Mouse (Mus musculus) intestine, postnatal 0 days (tissue): ENCODE data around the gene Fgd2. TPM values are rescaled to one million over a fixed set of nuclear protein-coding genes. Genes with fewer than 3 reads are reported as not detected.

ENCODE experiments used
- ATAC-seq: fragments of 200-750 bp; cut with Nextera tagmentation; 2 replicates; pipeline ENCODE4 v1.8.0; 2017; ENCODE audit warnings: mild to moderate bottlenecking, moderate TSS enrichment, moderate library complexity
- H3K27ac ChIP-seq: fragments of 300-500 bp; sonication (generic); 2 replicates; pipeline ENCODE4 v1.5.1; 2014; ENCODE audit warnings: mild to moderate bottlenecking, low read depth, low read length, moderate library complexity
- H3K27me3 ChIP-seq: fragments of 300-500 bp; sonication (generic); replicated peaks from 2 replicates; pipeline ENCODE4 v1.6.1; 2014; ENCODE audit warnings: low read length, mixed read lengths; ENCODE audit not compliant: control insufficient read depth, insufficient read depth
- H3K36me3 ChIP-seq: fragments of 300-500 bp; sonication (generic); 2 replicates; pipeline ENCODE4 v1.6.1; 2014; ENCODE audit warnings: mild to moderate bottlenecking, moderate library complexity; ENCODE audit not compliant: control insufficient read depth, insufficient read depth
- H3K4me1 ChIP-seq: fragments of 300-500 bp; sonication (generic); replicated peaks from 2 replicates; pipeline ENCODE4 v1.6.1; 2014; ENCODE audit warnings: antibody characterized with exemption, low read length, mixed read lengths; ENCODE audit not compliant: control insufficient read depth, insufficient read depth
- H3K4me2 ChIP-seq: fragments of 300-500 bp; sonication (generic); replicated peaks from 2 replicates; pipeline ENCODE4 v1.6.1; 2014; ENCODE audit warnings: low read depth, mild to moderate bottlenecking, moderate library complexity
- H3K4me3 ChIP-seq: fragments of 300-500 bp; sonication (generic); 2 replicates; pipeline ENCODE4 v1.5.1; 2014; ENCODE audit warnings: low read depth, low read length
- H3K9ac ChIP-seq: fragments of 300-500 bp; sonication (generic); 2 replicates; pipeline ENCODE4 v1.6.1; 2014; ENCODE audit warnings: mild to moderate bottlenecking, low read depth, low read length
- H3K9me3 ChIP-seq: fragments of 300-500 bp; sonication (generic); 2 replicates; pipeline ENCODE4 v1.6.1; 2016; ENCODE audit warnings: mixed run types; ENCODE audit not compliant: control insufficient read depth
- CTCF ChIP-seq: sonication (generic); IDR thresholded peaks from 2 replicates; pipeline ENCODE4 v1.5.1; 2016; ENCODE audit warnings: low read depth, mild to moderate bottlenecking, control low read depth, antibody characterized with exemption, moderate library complexity
- WGBS: fragments of 180-500 bp; shearing (Covaris S2); extraction: QIAGEN DNeasy Blood & Tissue Kit; methylation state at CpG from one replicate; pipeline ENCODE4 v1.1.7; 2014; 5-methylcytosine and 5-hydroxymethylcytosine counted together
- polyA plus RNA-seq: library from polyadenylated mRNA; unstranded; fragments of >200 nt; fragmentation: Nextera tagmentation; extraction: Ambion mirVana; gene quantifications from 2 replicates; pipeline ENCODE4 v1.2.1, GENCODE M21; 2015

Fgd2 gene
- polyA plus RNA-seq, 1 experiment from 2014 or later: 4.9 TPM

GRCm38 (mm10) chr17:29422337-29422736 is 61.6 kb downstream of the Fgd2 start:
- Histone ChIP-seq H3K4me2 (no peak overlapping the region), H3K4me3 (no peak overlapping the region), H3K27me3 (no peaks in the 10 kb centered on the region), H3K9me3 (no peaks in the 10 kb centered on the region), H3K27ac (no peak overlapping the region), H3K9ac (no peak overlapping the region), H3K36me3 (no peaks in the 10 kb centered on the region), H3K4me1 (0 out of 2 replicates have a peak, but pooled peaks cover 3% of the 10 kb centered on the region)
- TF ChIP-seq CTCF: peak; percentile 59
- 90% methylated on average over 6 of the region's 6 CpGs for WGBS
- ATAC-seq: no peak

GRCm38 (mm10) chr17:29422912-29423504 is 62.3 kb downstream of the Fgd2 start:
- peak; percentile 71 for ATAC-seq
- Histone ChIP-seq H3K27ac (0 out of 2 replicates have a peak overlapping the region, but pooled peaks have one; percentile 15), H3K4me1 (0 out of 2 replicates have a peak, but pooled peaks cover 3% of the 10 kb centered on the region), H3K4me2 (no peak overlapping the region), H3K9me3 (no peaks in the 10 kb centered on the region), H3K9ac (no peak overlapping the region), H3K36me3 (no peaks in the 10 kb centered on the region), H3K4me3 (no peak overlapping the region), H3K27me3 (no peaks in the 10 kb centered on the region)
- 40% methylated on average over 8 of the region's 8 CpGs for WGBS
- TF ChIP-seq CTCF: no peak

- Histone ChIP-seq H3K27ac (no peak overlapping the region), H3K9ac (no peak overlapping the region), H3K9me3 (no peaks in the 10 kb centered on the region), H3K4me3 (no peak overlapping the region), H3K4me2 (no peak overlapping the region), H3K4me1 (0 out of 2 replicates have a peak, but pooled peaks cover 3% of the 10 kb centered on the region), H3K27me3 (no peaks in the 10 kb centered on the region), H3K36me3 (no peaks in the 10 kb centered on the region)
- 88% methylated on average over 2 of the region's 2 CpGs for WGBS
- ATAC-seq: no peak
- TF ChIP-seq CTCF: no peak
Observed at GRCm38 (mm10) chr17:29423991-29424390, 63.3 kb downstream of the Fgd2 start.

DNA sequence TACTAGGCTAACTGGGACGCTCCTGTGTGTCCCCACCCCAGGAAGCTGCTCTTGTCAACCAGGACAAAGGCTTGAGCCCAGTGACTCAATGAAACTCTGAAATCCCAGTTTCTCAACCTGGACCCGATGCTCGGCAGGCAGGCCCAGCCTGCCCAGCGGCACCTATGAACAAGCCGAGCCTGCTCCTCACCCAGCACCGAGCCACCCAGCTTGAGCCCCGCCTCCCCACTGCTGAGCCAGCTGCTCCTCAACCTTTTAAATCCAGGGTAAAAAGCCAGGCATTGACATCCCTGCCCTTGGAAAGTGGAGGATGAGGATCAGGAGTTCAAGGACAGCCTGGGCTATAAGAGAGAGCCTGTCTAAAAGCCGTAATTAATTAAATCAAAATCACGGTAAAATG is 64.6 kb downstream of the Fgd2 start:
- H3K36me3 ChIP-seq: no peaks in the 10 kb centered on the region
- TF ChIP-seq CTCF: no peak
- no peak overlapping the region for H3K9ac ChIP-seq
- H3K4me1 ChIP-seq: 0 out of 2 replicates have a peak, but pooled peaks cover 3% of the 10 kb centered on the region
- no peaks in the 10 kb centered on the region for H3K9me3 ChIP-seq
- ATAC-seq: no peak
- H3K4me3 ChIP-seq: no peak overlapping the region
- no peak overlapping the region for H3K27ac ChIP-seq
- 78% methylated on average over 9 of the region's 9 CpGs for WGBS
- H3K4me2 ChIP-seq: no peak overlapping the region
- no peaks in the 10 kb centered on the region for H3K27me3 ChIP-seq

GRCm38 (mm10) chr17:29428213-29428612 is 67.5 kb downstream of the Fgd2 start:
- Histone ChIP-seq H3K4me1 (0 out of 2 replicates have a peak, but pooled peaks cover 2% of the 10 kb centered on the region), H3K9me3 (no peaks in the 10 kb centered on the region), H3K36me3 (no peaks in the 10 kb centered on the region), H3K27me3 (no peaks in the 10 kb centered on the region), H3K4me3 (no peak overlapping the region), H3K27ac (no peak overlapping the region), H3K9ac (no peak overlapping the region), H3K4me2 (no peak overlapping the region)
- TF ChIP-seq CTCF: no peak
- WGBS: 24% methylated on average over 8 of the region's 8 CpGs
- ATAC-seq: no peak

GRCm38 (mm10) chr17:29428826-29429225 is 68.1 kb downstream of the Fgd2 start:
- Histone ChIP-seq H3K4me1 (no peaks in the 10 kb centered on the region), H3K9me3 (no peaks in the 10 kb centered on the region), H3K9ac (no peak overlapping the region), H3K4me2 (no peak overlapping the region), H3K27ac (no peak overlapping the region), H3K36me3 (no peaks in the 10 kb centered on the region), H3K4me3 (no peak overlapping the region), H3K27me3 (no peaks in the 10 kb centered on the region)
- peak; percentile 26 for TF ChIP-seq CTCF
- 18% methylated on average over 2 of the region's 2 CpGs for WGBS
- no peak for ATAC-seq

Other genes starting within 250 kb of the Fgd2 start
- 0.20 TPM in 2 replicates for gene Rab44, start 246.8 kb upstream of the Fgd2 start, polyA plus RNA-seq
- 2.7 and 3.3 TPM in 2 replicates for gene Cpne5, start 122.7 kb upstream of the Fgd2 start, polyA plus RNA-seq
- 53.7 and 59.1 TPM in 2 replicates for gene Ppil1, start 96.7 kb upstream of the Fgd2 start, polyA plus RNA-seq
- gene BC004004, start 92.1 kb upstream of the Fgd2 start, polyA plus RNA-seq: 111 and 116 TPM in 2 replicates
- 0.73 and 0.76 TPM in 2 replicates for gene Pi16, start 43.2 kb upstream of the Fgd2 start, polyA plus RNA-seq
- gene Mtch1, start 13.0 kb upstream of the Fgd2 start, polyA plus RNA-seq: 139 and 143 TPM in 2 replicates
- 16.8 and 18.9 TPM in 2 replicates for gene Pim1, start 129.8 kb downstream of the Fgd2 start, polyA plus RNA-seq
- not detected in 2 replicates for gene Gm17657, start 188.7 kb downstream of the Fgd2 start, polyA plus RNA-seq
- 8.6 TPM in 2 replicates for gene Tbc1d22b, start 188.9 kb downstream of the Fgd2 start, polyA plus RNA-seq
- gene Tmem217, start 191.5 kb downstream of the Fgd2 start, polyA plus RNA-seq: 0.16 TPM in 1 of 2 replicates, not detected in the other